Mouse (Mus musculus): Measurements from ENCODE around the gene E330009J07Rik. TPM values are rescaled to one million over a fixed set of nuclear protein-coding genes. Genes with fewer than 3 reads are reported as not detected.

E330009J07Rik gene
- 4.5 and 7.0 TPM in 2 replicates for polyA plus RNA-seq (2015; fragmentation: Nextera tagmentation; extraction: Ambion mirVana)

GRCm38 (mm10) chr6:40436047-40436483, at the start of gene E330009J07Rik:
Gene E330009J07Rik, minus strand, starts transcription at chr6:40436135.

GRCm38 (mm10) chr6:40470916-40471719, 35.2 kb upstream of the E330009J07Rik start, which contains the start of gene Ssbp1:
Gene Ssbp1, plus strand, starts transcription at chr6:40471352.

GRCm38 (mm10) chr6:40438936-40439335, 3.0 kb upstream of the E330009J07Rik start, which contains the start of gene Wee2:
Gene Wee2, plus strand, starts transcription at chr6:40439088.

Other genes starting within 250 kb of the E330009J07Rik start
- 22.4 and 32.5 TPM in 2 replicates for gene Agk, start 111.0 kb downstream of the E330009J07Rik start, polyA plus RNA-seq (2015; fragmentation: Nextera tagmentation; extraction: Ambion mirVana)
- not detected in 2 replicates for gene Wee2, start 3.0 kb upstream of the E330009J07Rik start, polyA plus RNA-seq (2015; fragmentation: Nextera tagmentation; extraction: Ambion mirVana)
- 191 and 199 TPM in 2 replicates for gene Ssbp1, start 35.2 kb upstream of the E330009J07Rik start, polyA plus RNA-seq (2015; fragmentation: Nextera tagmentation; extraction: Ambion mirVana)
- gene Tas2r137, start 55.1 kb upstream of the E330009J07Rik start, polyA plus RNA-seq (2015; fragmentation: Nextera tagmentation; extraction: Ambion mirVana), result not detected in 2 replicates
- gene Tas2r108, start 57.4 kb upstream of the E330009J07Rik start, polyA plus RNA-seq (2015; fragmentation: Nextera tagmentation; extraction: Ambion mirVana), result not detected in 2 replicates
- not detected in 2 replicates for gene Prss37, start 83.4 kb upstream of the E330009J07Rik start, polyA plus RNA-seq (2015; fragmentation: Nextera tagmentation; extraction: Ambion mirVana)
- not detected in 2 replicates for gene Olfr461, start 118.9 kb upstream of the E330009J07Rik start, polyA plus RNA-seq (2015; fragmentation: Nextera tagmentation; extraction: Ambion mirVana)
- gene Olfr460, start 133.4 kb upstream of the E330009J07Rik start, polyA plus RNA-seq (2015; fragmentation: Nextera tagmentation; extraction: Ambion mirVana), result not detected in 2 replicates
- gene Clec5a, start 149.7 kb upstream of the E330009J07Rik start, polyA plus RNA-seq (2015; fragmentation: Nextera tagmentation; extraction: Ambion mirVana), result 2.2 and 2.9 TPM in 2 replicates
- gene Tas2r138, start 177.2 kb upstream of the E330009J07Rik start, polyA plus RNA-seq (2015; fragmentation: Nextera tagmentation; extraction: Ambion mirVana), result not detected in 2 replicates
- 0.29 and 0.57 TPM in 2 replicates for gene Mgam, start 192.7 kb upstream of the E330009J07Rik start, polyA plus RNA-seq (2015; fragmentation: Nextera tagmentation; extraction: Ambion mirVana)

All from adrenal gland, postnatal 0 days (tissue).